Mouse (Mus musculus) myocyte (in vitro differentiated cells): ENCODE results near the gene Topaz1. TPM values are rescaled to one million over a fixed set of nuclear protein-coding genes. Genes with fewer than 3 reads are reported as not detected.

Experiments
- H3K27me3 ChIP-seq: one replicate; pipeline ENCODE4 v1.6.1; 2011; ENCODE audit not compliant: control insufficient read depth, insufficient read depth, insufficient read length
- H3K36me3 ChIP-seq: one replicate; pipeline ENCODE4 v1.6.1; 2011; ENCODE audit not compliant: control insufficient read depth, insufficient read depth
- H3K4me2 ChIP-seq: one replicate; pipeline ENCODE4 v1.6.1; 2011; ENCODE audit warnings: low read depth, control low read depth
- H3K4me3 ChIP-seq: one replicate; pipeline ENCODE4 v1.5.1; 2011; ENCODE audit warnings: mild to moderate bottlenecking, control low read depth, moderate library complexity
- H3K79me2 ChIP-seq: one replicate; pipeline ENCODE4 v1.6.1; 2011; ENCODE audit not compliant: control insufficient read depth, insufficient read depth
- H3ac ChIP-seq: one replicate; pipeline ENCODE4 v1.6.1; 2011; ENCODE audit not compliant: control insufficient read depth, insufficient read length
- CEBPB ChIP-seq: IDR thresholded peaks from 2 replicates; pipeline ENCODE4 v1.6.1; 2011; ENCODE audit warnings: mild to moderate bottlenecking, moderate library complexity; ENCODE audit not compliant: poor library complexity, insufficient read depth, severe bottlenecking
- E2F4 ChIP-seq: IDR thresholded peaks from one replicate; pipeline ENCODE4 v1.6.1; 2011; ENCODE audit warnings: mild to moderate bottlenecking, control low read depth, moderate library complexity; ENCODE audit not compliant: insufficient read depth
- MAX ChIP-seq: IDR thresholded peaks from one replicate; pipeline ENCODE4 v1.6.1; 2011; ENCODE audit warnings: low read depth, mild to moderate bottlenecking, control low read depth
- MYOD1 ChIP-seq, 3 experiments: IDR thresholded peaks; one replicate each; pipeline ENCODE4 v1.6.1; 2011; ENCODE audit warnings: control low read depth in 2 of 3, low read depth in 2 of 3, mild to moderate bottlenecking in 2 of 3, moderate library complexity in 1 of 3; ENCODE audit not compliant: insufficient read length in 2 of 3, control insufficient read depth in 1 of 3
- MYOG ChIP-seq, 3 experiments: IDR thresholded peaks; one replicate each; pipeline ENCODE4 v1.6.1; 2011; ENCODE audit warnings: control low read depth in 2 of 3, low read depth in 2 of 3, mild to moderate bottlenecking in 2 of 3; ENCODE audit not compliant: insufficient read length in 2 of 3, control insufficient read depth in 1 of 3, insufficient read depth in 1 of 3
- POLR2A ChIP-seq: IDR thresholded peaks from one replicate; pipeline ENCODE4 v1.6.1; 2011; ENCODE audit warnings: low read depth, mild to moderate bottlenecking, control low read depth, moderate library complexity; ENCODE audit not compliant: insufficient read length
- POLR2AphosphoS2 ChIP-seq: IDR thresholded peaks from one replicate; pipeline ENCODE4 v1.6.1; 2011; ENCODE audit warnings: low read depth, control low read depth; ENCODE audit not compliant: insufficient read length
- REST ChIP-seq: IDR thresholded peaks from one replicate; pipeline ENCODE4 v1.6.1; 2011; ENCODE audit warnings: mild to moderate bottlenecking, control low read depth, moderate library complexity; ENCODE audit not compliant: insufficient read depth, insufficient read length
- SRF ChIP-seq: IDR thresholded peaks from one replicate; pipeline ENCODE4 v1.6.1; 2011; ENCODE audit warnings: low read depth; ENCODE audit not compliant: control insufficient read depth, insufficient read length
- TCF12 ChIP-seq: IDR thresholded peaks from one replicate; pipeline ENCODE4 v1.6.1; 2011; ENCODE audit warnings: mild to moderate bottlenecking, control low read depth; ENCODE audit not compliant: poor library complexity, insufficient read depth, severe bottlenecking
- TCF3 ChIP-seq: IDR thresholded peaks from one replicate; pipeline ENCODE4 v1.6.1; 2011; ENCODE audit warnings: low read depth, control low read depth; ENCODE audit not compliant: insufficient read length
- USF1 ChIP-seq: IDR thresholded peaks from one replicate; pipeline ENCODE4 v1.6.1; 2011; ENCODE audit warnings: low read depth, mild to moderate bottlenecking, control low read depth, moderate library complexity
- polyA plus RNA-seq: library from polyadenylated mRNA; unstranded; fragments of >200 nt; fragmentation: generic; extraction: Trizol; gene quantifications from one replicate; pipeline ENCODE4 v1.2.1, GENCODE M21; 2012; ENCODE audit warnings: missing spikeins

Topaz1 gene
- polyA plus RNA-seq: not detected

DNA sequence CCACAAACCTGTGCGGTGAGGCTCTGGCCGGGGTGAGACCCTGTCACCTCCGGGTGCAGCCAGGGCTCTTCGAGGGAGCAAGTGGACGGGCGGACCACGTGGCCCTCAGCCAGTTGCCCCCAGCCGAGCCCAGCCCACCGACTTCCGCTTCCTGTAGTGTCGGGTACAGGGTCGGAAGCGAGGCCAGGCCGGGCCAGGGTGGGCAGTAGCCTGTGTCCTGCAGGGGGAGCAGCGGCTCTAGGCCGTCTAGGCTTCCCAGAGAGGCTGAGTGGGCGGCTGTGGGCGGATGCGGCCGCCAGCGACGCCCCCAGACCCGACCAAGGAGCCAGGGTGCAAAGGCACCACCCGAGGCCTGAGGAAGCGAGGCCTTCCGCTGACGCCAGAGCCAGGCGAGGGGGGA lies at the start of gene Topaz1:
Topaz1 (plus strand) TSS at position 287 of the 400 bp plus-strand sequence.
- no peak for TF ChIP-seq MYOG (IDR thresholded peaks at IDR 0.05; ENCODE audit: control insufficient read depth in 1 of 3, insufficient read depth in 1 of 3, insufficient read length in 2 of 3, low read depth in 2 of 3)
- no peak within 1 kb of the TSS for H3ac ChIP-seq
- H3K27me3 ChIP-seq: peaks cover 9% of the 10 kb centered on the region
- H3K36me3 ChIP-seq: no peaks in the 10 kb centered on the region
- H3K79me2 ChIP-seq: no peaks in the 10 kb centered on the region
- H3K4me3 ChIP-seq: no peak within 1 kb of the TSS
- H3K4me2 ChIP-seq: no peak within 1 kb of the TSS

DNA sequence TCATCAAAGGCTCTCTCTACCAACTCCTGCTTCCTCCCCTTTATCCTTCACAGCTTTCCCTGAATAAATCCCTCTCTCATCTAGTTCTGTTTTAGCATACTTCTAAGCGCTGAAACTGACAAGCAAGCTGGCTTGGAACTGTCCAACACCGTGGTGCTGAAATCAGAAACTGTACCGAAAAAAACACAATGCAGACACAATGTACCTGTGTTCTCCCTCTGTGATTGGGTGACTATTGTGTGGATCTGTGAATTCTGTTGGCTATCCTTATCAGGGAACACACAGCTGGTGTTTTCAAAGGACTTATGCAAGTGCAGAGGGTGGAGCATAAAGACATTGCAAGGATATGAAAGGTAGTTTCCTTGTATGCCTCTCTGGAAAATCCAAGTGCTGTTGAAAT lies 45.3 kb upstream of the Topaz1 start:
- TF ChIP-seq REST (peak; percentile 73), MYOG (IDR thresholded peaks at IDR 0.05; ENCODE audit: control insufficient read depth in 1 of 3, insufficient read depth in 1 of 3, insufficient read length in 2 of 3, low read depth in 2 of 3) (no peak)

DNA sequence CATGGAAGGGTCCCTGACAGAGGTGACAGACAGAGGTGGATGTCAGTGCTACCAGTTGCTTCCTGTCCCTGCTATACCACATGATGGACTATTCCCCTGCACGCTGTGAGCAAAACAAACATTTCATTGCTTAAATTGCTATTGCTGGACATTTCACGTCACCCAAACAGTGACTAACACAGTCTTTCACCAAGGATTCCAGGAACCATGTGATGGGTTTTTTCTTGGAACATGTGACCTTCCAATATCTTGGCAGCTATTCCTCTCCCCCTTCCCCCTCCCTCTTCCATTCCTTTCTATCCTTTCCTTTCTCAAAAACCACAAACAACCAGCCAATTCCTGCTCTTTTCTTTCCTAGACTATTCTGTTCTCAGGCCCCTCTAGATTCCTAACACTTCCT lies 33.3 kb upstream of the Topaz1 start:
- Histone ChIP-seq H3ac (no peak overlapping the region), H3K4me3 (no peak overlapping the region), H3K79me2 (no peaks in the 10 kb centered on the region), H3K27me3 (peaks cover 20% of the 10 kb centered on the region), H3K4me2 (no peak overlapping the region), H3K36me3 (no peaks in the 10 kb centered on the region)
- no peak for TF ChIP-seq REST
- no peak for TF ChIP-seq MYOD1 (IDR thresholded peaks at IDR 0.05; ENCODE audit: control insufficient read depth in 1 of 3, insufficient read length in 2 of 3, low read depth in 2 of 3)
- no peak for TF ChIP-seq E2F4
- no peak for TF ChIP-seq TCF12
- TF ChIP-seq POLR2AphosphoS2: no peak
- TF ChIP-seq CEBPB: no peak
- TF ChIP-seq USF1: peak; percentile 48

More for the DNA sequence above, 45.3 kb upstream of the Topaz1 start:
- Histone ChIP-seq H3K36me3 (no peaks in the 10 kb centered on the region), H3ac (no peak overlapping the region), H3K4me2 (no peak overlapping the region), H3K79me2 (no peaks in the 10 kb centered on the region), H3K27me3 (no peaks in the 10 kb centered on the region), H3K4me3 (no peak overlapping the region)

DNA sequence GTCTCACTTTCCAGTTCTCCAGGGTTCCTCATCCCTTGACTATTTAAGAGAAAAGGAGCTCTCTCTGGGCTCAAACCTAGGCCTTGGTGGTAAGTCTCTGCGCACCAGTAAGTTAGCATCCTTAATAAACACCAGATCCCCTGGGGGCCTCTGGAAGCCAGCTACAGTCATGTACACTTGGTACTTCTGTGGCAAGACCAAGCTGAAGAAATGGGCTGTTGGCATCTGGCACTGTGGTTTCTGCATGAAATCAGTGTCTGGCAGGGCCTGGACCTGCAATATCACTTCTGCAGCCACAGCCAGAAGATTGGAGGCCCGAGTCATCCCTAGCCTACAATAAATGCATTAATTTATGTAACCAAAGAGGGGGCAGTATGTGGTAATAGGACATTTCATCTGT lies 32.1 kb upstream of the Topaz1 start:
- H3K4me2 ChIP-seq: no peak overlapping the region
- H3ac ChIP-seq: no peak overlapping the region
- TF ChIP-seq POLR2A (no peak), TCF12 (no peak), MAX (no peak), E2F4 (no peak), CEBPB (no peak)
- H3K27me3 ChIP-seq: peaks cover 30% of the 10 kb centered on the region
- no peaks in the 10 kb centered on the region for H3K36me3 ChIP-seq
- H3K79me2 ChIP-seq: no peaks in the 10 kb centered on the region
- H3K4me3 ChIP-seq: no peak overlapping the region

DNA sequence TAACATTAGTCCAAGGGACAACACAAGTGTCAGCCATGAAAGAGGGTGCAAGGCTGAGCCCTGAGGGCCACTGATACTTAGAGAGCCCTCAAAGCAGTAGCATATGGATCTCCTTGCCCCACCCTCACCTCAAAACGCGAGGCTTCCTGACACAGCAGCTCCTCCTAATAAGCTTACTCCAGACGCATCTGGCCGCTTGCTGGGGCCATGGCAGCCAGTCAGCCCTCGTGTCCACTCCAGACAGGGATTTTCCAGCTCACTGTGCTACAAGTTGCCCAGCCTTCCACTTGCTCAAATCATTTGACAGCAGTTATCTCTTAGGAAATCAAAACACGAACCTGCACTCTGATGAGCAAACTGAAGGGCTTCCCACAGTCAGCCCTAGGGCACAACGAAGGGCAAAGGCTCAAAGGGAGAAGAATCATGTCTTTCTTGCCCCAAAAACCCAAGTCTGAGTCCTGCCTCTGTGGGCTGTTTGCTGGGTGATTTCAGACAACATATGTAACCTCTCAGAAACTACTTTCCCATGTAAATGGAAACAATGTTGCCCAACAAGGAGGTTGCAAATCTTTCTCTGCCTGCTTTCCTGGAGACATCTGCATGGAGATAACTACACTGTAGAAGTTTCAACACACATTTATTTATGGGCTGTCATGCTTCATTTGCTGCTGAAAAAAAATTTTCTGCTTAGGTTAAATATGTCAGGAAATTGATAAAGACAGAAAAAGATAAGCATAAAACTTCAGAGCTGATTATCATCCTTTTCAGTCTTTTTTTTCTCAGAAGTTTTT lies 30.8 kb upstream of the Topaz1 start:
- Histone ChIP-seq H3K27me3 (peaks cover 33% of the 10 kb centered on the region), H3K79me2 (no peaks in the 10 kb centered on the region), H3ac (no peak overlapping the region)

More for the DNA sequence above, 30.8 kb upstream of the Topaz1 start:
- no peak overlapping the region for H3K4me2 ChIP-seq
- no peak overlapping the region for H3K4me3 ChIP-seq
- no peak for TF ChIP-seq MAX
- TF ChIP-seq MYOD1 (IDR thresholded peaks at IDR 0.05; ENCODE audit: control insufficient read depth in 1 of 3, insufficient read length in 2 of 3, low read depth in 2 of 3): no peak
- no peak for TF ChIP-seq USF1
- no peak for TF ChIP-seq POLR2A
- no peak for TF ChIP-seq E2F4
- TF ChIP-seq CEBPB: no peak
- no peak for TF ChIP-seq POLR2AphosphoS2
- TF ChIP-seq SRF: no peak
- TF ChIP-seq REST: no peak
- no peak for TF ChIP-seq TCF12
- no peak for TF ChIP-seq TCF3
- no peak for TF ChIP-seq MYOG (IDR thresholded peaks at IDR 0.05; ENCODE audit: control insufficient read depth in 1 of 3, insufficient read depth in 1 of 3, insufficient read length in 2 of 3, low read depth in 2 of 3)
- H3K36me3 ChIP-seq: no peaks in the 10 kb centered on the region
